Mouse (Mus musculus) small intestine, adult 2 months (tissue): ENCODE measurements around the gene Itga6. TPM values are rescaled to one million over a fixed set of nuclear protein-coding genes. Genes with fewer than 3 reads are reported as not detected.

Experiments used
- H3K27ac ChIP-seq: fragments of 200-500 bp; 2 replicates; pipeline ENCODE4 v1.5.1; 2012; ENCODE audit warnings: low read depth, low read length, control low read depth, inconsistent platforms; ENCODE audit not compliant: insufficient read depth
- H3K27me3 ChIP-seq: fragments of 200-500 bp; 2 replicates; pipeline ENCODE4 v1.6.1; 2012; ENCODE audit warnings: mild to moderate bottlenecking, moderate library complexity, low read length, inconsistent platforms; ENCODE audit not compliant: control insufficient read depth, insufficient read depth
- H3K36me3 ChIP-seq: fragments of 200-500 bp; 2 replicates; pipeline ENCODE4 v1.6.1; 2012; ENCODE audit warnings: mild to moderate bottlenecking, low read length, control low read depth, inconsistent platforms; ENCODE audit not compliant: control insufficient read depth, insufficient read depth
- H3K4me1 ChIP-seq: fragments of 200-500 bp; 2 replicates; pipeline ENCODE4 v1.6.1; 2012; ENCODE audit warnings: low read length, inconsistent platforms, mixed read lengths; ENCODE audit not compliant: control insufficient read depth, insufficient read depth, insufficient read length
- H3K4me3 ChIP-seq: fragments of 200-500 bp; 2 replicates; pipeline ENCODE4 v1.5.1; 2012; ENCODE audit warnings: low read depth, mild to moderate bottlenecking, control low read depth, inconsistent platforms, low read length, moderate library complexity
- CTCF ChIP-seq: fragments of 200-500 bp; IDR thresholded peaks from 2 replicates; pipeline ENCODE4 v1.5.1; 2012; ENCODE audit warnings: low read depth, mild to moderate bottlenecking, control low read depth, inconsistent platforms, low read length, moderate library complexity, mixed read lengths; ENCODE audit not compliant: insufficient replicate concordance, insufficient read length; ENCODE audit errors: extremely low read depth
- POLR2A ChIP-seq: fragments of 200-500 bp; IDR thresholded peaks from 2 replicates; pipeline ENCODE4 v1.6.1; 2012; ENCODE audit warnings: low read depth, mild to moderate bottlenecking, control low read depth, inconsistent platforms, low read length, moderate library complexity
- WGBS: fragments of 180-500 bp; shearing (Covaris S2); methylation state at CpG from one replicate; pipeline ENCODE4 v1.1.7; 2018; 5-methylcytosine and 5-hydroxymethylcytosine counted together
- polyA plus RNA-seq: library from polyadenylated mRNA; depleted of rRNA; stranded (reverse); fragments of >200 nt; gene quantifications from 2 replicates; pipeline ENCODE4 v1.2.3, GENCODE M21; 2012

Itga6 gene
- polyA plus RNA-seq, 1 experiment: 49.8 TPM

DNA sequence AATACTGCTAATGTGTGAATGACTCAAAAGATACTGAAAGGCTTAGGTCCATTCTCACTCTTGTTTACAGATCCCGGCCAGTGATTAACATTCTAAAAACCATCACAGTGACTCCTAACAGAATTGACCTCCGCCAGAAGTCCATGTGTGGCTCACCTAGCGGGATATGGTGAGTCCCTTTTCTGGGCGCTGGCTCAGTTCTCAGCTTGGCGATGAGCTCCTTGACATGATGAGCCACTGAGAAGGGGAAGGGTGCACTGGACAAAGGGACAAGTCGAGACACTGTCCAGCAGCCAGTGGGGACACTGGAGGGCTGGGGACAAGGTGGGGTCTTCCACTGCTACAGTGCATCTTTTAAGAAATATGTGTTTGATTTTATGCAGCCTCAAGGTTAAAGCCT, 88.2 kb downstream of the Itga6 start:
- 80% methylated on average over 6 of the region's 6 CpGs for WGBS
- no peak overlapping the region for H3K27ac ChIP-seq
- TF ChIP-seq CTCF (no peak), POLR2A (no peak)
- no peak overlapping the region for H3K4me3 ChIP-seq
- no peaks in the 10 kb centered on the region for H3K27me3 ChIP-seq
- H3K36me3 ChIP-seq: peaks cover 58% of the 10 kb centered on the region
- H3K4me1 ChIP-seq: no peaks in the 10 kb centered on the region

DNA sequence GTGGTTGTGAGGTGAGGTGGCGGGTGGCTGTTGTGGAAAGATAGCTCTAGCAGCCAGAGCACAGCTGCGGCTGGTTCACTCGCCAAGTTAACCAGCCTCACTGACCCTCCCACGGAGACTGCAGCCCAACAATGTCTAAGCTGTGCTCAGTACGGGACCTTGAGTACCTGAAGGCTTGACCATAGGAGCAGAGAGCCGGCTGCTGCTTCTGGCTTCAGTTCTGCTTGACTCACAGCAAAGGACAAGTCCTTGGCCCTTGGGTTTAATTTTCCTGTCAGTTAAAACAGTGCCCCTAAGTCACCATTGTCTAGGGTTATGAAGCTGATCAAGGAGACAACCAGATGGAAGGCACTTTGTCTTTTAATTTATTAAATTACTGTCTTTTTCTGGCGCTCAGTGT, 89.0 kb downstream of the Itga6 start:
- H3K36me3 ChIP-seq: peaks cover 56% of the 10 kb centered on the region
- WGBS: 80% methylated on average over 7 of the region's 7 CpGs
- no peak overlapping the region for H3K27ac ChIP-seq
- TF ChIP-seq CTCF (no peak), POLR2A (no peak)
- no peaks in the 10 kb centered on the region for H3K27me3 ChIP-seq
- no peaks in the 10 kb centered on the region for H3K4me1 ChIP-seq
- H3K4me3 ChIP-seq: no peak overlapping the region

DNA sequence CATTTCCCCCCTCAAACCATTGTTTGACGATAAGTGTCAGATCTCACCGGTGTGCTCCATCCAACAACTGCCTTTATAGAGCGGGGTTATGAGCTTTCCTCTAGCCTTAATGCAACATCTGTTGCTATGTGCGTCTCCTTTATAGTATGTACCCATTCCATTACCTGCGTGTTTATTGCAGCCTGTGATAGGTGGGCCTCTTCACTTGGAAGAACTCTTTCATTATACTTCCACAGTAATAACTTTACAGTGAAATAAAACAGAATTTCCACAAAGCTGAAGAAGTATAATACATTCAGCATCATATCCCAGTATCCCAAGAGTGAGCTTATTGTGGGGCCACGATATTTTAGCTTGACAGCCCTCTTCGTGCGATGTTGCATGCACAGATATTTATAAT, 90.1 kb downstream of the Itga6 start:
- TF ChIP-seq POLR2A (no peak), CTCF (no peak)
- Histone ChIP-seq H3K36me3 (peaks cover 61% of the 10 kb centered on the region), H3K27ac (no peak overlapping the region), H3K4me1 (no peaks in the 10 kb centered on the region), H3K27me3 (no peaks in the 10 kb centered on the region), H3K4me3 (no peak overlapping the region)
- 94% methylated on average over 8 of the region's 8 CpGs for WGBS

DNA sequence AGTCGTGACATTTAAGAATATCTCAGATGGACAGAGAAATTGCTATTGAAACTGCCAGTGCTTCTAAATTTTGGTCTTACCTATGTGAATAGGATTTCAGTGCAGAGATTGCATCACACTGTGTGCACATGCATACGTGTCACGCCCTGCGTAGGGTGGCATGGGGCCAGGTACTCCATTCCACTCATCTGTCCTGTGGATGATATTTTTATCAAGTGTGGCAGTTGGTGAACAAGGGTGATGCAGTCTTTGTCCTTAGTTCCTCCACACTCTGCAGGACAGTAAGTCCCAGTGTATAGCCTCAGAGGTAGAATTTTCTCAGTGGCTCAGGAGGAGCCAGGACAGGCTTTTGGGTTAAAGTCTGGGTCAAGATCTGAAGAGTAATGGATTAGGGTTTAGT, 90.8 kb downstream of the Itga6 start:
- WGBS: 86% methylated on average over 4 of the region's 4 CpGs
- no peak for TF ChIP-seq POLR2A
- TF ChIP-seq CTCF: no peak

DNA sequence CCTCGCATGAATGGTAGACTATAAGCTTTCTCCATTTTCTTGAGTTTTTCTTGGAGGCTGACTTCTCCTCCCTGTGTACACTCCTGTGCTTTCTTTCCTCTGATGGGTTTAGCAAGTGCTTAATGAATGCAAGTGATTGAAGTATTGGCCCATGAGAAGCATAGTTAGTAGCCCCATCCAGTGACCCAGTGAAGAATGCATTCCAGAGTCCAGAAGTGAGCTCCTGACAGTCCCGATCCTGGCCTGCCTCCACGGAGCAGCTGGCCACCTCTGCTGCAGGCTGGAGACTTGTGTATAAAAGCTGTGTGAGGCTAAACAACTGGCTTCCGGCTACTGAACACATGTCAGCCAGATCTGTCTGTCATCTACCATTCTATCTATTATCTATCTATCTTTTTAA, 91.8 kb downstream of the Itga6 start:
- Histone ChIP-seq H3K27ac (no peak overlapping the region), H3K4me1 (no peaks in the 10 kb centered on the region), H3K27me3 (no peaks in the 10 kb centered on the region), H3K36me3 (peaks cover 71% of the 10 kb centered on the region), H3K4me3 (no peak overlapping the region)
- TF ChIP-seq CTCF (no peak), POLR2A (no peak)
- WGBS: 73% methylated on average over 4 of the region's 4 CpGs

More for the DNA sequence above, 90.8 kb downstream of the Itga6 start:
- Histone ChIP-seq H3K4me1 (no peaks in the 10 kb centered on the region), H3K36me3 (peaks cover 67% of the 10 kb centered on the region), H3K27ac (no peak overlapping the region), H3K27me3 (no peaks in the 10 kb centered on the region), H3K4me3 (no peak overlapping the region)

DNA sequence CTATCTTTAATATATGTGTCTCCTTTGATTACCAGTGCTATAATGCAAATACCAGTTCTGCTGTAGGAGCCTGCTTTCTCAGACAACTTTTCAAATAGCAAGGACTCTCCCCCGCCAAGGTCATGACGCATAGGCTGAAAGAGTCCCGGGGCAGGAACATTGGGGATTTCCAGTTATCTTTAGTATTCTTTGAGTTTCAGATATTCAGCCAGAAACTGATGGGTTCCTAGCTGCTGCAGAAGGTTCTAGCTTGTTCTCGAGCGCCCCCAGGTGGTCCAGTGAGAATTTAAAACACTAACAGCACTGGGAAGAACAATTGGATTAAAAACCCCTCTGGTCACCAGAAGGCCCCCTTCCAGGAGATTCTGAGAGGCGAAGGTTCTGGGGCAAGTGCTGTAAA, 92.4 kb downstream of the Itga6 start:
- no peaks in the 10 kb centered on the region for H3K4me1 ChIP-seq
- peaks cover 75% of the 10 kb centered on the region for H3K36me3 ChIP-seq
- 37% methylated on average over 6 of the region's 6 CpGs for whole genome bisulfite sequencing
- H3K27ac ChIP-seq: no peak overlapping the region
- H3K27me3 ChIP-seq: no peaks in the 10 kb centered on the region
- TF ChIP-seq CTCF: peak; percentile 65; the same call in 1 of the 2 replicates
- no peak for TF ChIP-seq POLR2A
- no peak overlapping the region for H3K4me3 ChIP-seq

DNA sequence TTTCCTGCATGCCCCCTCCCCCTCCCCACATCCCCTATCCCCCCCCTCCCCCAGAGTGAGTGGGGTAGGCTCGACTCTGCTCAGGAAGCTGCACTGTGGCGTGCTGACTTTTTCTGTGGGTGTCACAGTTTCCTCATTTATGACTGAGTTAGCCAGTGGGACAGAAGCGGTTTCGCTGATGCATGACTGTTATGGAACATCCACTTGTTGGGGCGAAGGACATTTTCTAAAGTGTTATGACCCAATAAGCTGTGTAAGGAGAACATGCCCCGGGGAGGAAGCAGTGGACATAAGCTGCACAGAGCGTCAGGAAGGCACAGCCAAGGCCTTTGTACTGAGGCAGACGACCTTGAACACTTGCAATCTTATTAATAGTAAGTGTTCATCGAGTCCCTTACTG, 97.9 kb downstream of the Itga6 start:
- TF ChIP-seq CTCF (no peak), POLR2A (no peak)
- Histone ChIP-seq H3K36me3 (peaks cover 79% of the 10 kb centered on the region), H3K4me3 (no peak overlapping the region), H3K4me1 (no peaks in the 10 kb centered on the region), H3K27me3 (no peaks in the 10 kb centered on the region), H3K27ac (no peak overlapping the region)
- 71% methylated on average over 9 of the region's 9 CpGs for whole genome bisulfite sequencing

DNA sequence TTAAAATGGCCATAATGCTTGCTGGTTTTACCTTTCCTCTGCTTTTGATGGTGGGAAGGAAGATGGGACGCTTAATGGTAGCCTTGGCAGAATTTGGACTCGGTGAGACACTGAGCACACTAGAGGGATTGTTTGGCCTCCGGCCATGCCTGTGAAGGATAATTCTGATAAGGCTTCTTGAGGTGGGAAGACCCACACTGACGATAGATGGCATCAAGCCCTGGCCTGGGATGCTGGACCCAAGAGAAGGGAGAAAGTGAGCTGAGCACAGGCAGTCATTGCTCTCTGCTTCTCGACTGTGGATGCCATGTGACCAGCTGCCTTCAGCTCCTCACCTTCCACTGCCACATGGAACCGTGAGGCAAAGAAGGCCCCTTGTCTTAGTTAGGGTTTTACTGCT, 99.5 kb downstream of the Itga6 start:
- Histone ChIP-seq H3K27me3 (no peaks in the 10 kb centered on the region), H3K36me3 (peaks cover 79% of the 10 kb centered on the region), H3K4me3 (no peak overlapping the region), H3K4me1 (no peaks in the 10 kb centered on the region), H3K27ac (no peak overlapping the region)
- WGBS: 76% methylated on average over 6 of the region's 6 CpGs
- TF ChIP-seq POLR2A (no peak), CTCF (no peak)
